Mouse (Mus musculus) forelimb bud, embryonic 11.5 days (tissue): ENCODE measurements around the gene Tln2.
"Not testable (repeated sequence)": the region's sequence is repeated elsewhere in the genome, so short reads cannot be mapped to it uniquely, and the experiment has no call there.

Source experiments
- DNase-seq: peaks from one replicate; pipeline ENCODE4 v3.0.0-alpha.2; 2012; ENCODE audit warnings: low read depth, low spot score

Tln2 gene

DNA sequence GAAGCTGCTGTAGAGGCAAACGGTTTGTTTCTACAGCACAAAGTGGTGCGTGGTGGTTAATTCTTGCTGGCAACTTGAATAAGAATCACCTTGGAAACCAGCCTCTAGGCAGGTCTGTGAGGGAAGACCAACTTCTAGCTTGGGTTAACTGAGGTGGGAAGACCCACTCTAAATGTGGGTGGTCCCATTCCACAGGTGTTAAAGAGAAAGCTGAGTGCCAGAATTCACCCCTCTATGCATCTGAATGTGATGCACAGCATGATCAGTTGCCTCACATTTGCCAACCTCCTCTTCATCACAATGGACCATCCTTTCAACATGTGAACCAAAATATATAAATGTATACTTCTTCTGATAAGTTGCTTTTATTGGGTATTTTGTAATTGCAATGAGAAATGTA lies 197.4 kb downstream of the Tln2 start:
- no peak for DNase-seq

DNA sequence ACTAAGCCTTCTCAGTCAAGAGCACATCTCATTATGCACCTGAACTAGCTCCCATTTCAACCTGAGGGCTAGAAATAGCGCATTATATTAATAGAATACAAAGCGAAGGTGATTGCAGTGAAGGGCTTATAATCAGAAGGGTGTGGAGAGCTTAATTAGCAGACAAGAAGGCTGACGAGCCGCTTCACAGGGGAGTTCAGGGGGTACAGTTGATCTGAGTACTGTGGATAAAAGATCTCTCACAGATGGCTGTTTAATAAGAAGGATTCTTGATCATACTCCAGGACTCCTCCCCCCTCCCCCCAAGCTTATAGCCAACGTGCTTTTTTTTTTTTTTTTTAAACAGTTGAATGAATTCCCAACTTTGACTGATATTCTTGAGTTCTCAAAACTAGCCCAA lies 198.0 kb downstream of the Tln2 start:
- DNase-seq, result no peak

DNA sequence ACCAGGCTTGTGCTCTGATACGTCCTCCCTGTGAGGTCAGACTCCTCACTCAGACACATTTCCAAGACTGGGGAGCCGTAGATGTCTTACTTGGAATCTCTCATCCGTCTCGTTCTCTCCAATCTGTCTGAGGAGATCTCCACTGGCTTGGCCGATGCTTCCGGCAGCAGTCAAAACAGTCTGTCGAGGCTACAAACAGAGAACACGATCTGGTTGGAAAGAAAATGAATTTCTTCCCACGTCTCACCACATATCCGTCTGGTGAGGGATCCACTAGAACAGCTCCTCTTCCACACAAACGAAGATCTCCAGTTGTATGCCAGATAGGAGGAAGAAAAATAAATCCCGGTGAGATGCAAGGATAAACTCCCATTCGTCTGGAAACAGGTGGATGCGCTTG lies 205.1 kb downstream of the Tln2 start:
- no peak for DNase-seq

DNA sequence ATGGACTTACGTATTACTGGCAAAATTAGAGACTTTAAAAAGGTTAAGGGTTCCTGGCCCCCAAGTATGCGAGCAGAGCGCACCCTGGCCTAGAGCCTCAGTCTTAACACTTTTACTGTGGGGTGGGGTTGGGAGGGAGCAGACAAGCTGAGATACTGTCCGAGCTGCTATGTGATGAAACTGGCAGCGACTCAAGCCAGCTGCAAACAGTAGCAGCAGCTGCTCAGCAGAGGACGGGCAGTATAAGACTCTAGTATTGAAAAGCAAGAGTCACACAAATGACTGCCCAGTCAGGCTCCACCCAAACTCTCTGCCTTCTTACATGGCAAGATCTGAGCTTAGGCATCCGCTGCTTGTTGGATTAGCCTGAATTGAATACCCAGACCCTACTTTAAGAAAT lies 206.1 kb downstream of the Tln2 start:
- DNase-seq, result no peak

DNA sequence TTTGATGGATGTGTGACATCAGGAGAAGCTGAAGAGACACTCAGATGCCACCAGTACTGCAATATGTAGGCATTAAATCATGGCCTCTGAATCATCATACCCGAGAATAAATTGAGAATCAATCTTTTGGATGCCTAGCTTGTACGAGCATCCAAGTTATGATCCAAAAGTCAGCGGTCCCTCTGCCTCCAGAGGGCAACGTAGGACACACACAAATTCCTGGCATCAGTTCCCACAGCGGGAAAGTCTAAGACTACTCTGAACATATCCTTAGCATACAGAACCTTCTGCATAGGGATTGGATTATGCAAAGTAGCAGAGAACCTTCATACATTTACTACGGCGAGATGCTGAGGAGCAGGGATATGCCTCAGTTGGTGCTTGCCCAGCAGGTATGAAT lies 210.5 kb downstream of the Tln2 start:
- DNase-seq, result no peak

DNA sequence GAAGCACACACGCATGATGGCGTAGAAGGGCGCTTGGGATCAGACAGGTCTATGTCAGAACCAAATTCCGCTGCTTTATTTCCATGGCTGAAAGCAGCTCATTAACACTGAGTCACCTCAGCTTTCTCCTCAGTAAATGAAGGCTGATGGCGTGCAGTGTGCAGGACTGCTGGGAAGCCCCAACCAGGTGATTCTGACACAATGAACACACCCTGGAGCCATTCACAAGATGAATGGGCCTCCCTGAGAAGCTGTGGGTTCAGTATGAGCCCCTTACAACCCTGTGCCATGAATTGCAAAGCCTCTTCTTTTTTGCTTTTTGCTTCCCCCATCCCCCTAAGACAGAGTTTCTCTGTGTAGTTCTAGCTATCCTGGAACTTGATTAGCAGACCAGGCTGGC lies 212.3 kb downstream of the Tln2 start:
- DNase-seq, result no peak

DNA sequence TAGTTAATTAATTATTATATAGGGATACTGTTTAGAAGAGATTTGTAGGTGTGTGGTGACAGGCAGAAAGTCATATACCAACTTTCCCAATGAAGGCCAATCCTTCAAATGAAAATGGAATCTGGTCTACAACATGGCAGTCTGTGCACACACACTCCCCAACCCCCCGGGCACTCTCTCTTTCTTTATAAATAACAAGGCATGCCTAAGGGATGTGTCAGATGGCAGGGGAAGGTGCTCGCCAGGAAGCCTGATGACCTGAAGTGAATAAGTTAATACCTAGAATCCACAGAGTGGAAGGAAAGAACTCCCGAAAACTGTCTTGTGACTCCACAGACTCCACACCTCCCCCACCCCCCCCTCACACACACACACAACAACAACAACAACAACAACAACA lies 228.2 kb downstream of the Tln2 start:
- DNase-seq, result no peak

DNA sequence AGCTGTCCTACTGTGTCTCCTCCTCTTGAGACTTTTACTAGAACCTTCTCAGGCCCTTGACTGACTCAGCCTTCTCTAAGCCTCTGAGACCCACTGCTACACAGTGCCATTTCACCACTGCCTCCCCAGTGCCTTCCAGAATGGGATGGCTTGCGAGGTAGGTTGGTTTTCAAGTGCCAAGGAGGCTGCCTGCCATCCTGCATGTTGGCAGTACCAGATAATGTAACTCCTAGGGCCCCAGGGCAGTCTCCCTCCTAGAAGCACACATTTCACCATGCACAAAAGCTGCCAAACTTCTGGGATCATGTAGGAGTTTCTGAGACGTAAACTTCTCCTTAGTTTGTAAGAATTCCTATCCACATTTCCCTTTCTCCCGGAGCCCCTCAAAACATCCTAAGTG lies 231.1 kb downstream of the Tln2 start:
- DNase-seq, result no peak

DNA sequence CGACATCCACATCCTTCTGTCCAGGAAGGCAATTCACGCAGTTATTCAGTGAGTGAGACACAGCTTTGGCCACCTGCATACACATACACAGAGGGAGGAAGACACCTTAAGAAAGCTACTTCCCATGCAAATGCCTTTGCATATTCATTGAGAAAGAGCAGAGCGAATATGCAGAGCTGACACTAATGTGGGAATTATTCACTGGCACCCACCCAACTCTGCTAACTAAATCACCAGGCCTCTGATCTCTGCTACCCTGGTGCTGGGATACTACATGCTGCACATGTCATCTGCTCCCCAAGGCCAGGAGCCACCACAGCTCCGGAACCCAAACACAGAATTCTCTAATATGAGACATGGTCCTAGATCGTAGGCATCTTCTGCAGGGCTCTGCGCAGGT lies 237.6 kb downstream of the Tln2 start:
- no peak for DNase-seq

DNA sequence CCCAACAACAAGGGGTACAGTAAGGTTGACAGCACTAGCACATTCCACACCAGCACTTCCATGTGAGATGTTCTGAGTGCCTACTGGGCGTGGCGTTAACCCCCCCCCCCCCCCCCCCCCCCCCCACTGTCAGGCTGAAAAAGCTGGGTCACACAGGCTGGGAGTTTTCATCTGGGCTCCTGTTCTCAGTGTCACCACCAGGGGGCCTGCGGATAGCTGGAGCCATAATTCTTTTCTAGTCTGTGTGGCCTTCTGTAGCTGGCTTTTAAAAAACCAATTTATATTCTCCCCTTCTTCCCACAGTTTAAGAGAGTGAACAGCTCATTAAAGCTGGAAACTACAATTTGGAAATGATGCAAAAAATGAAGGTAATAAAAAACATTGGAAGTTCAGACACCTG lies 244.1 kb downstream of the Tln2 start:
- DNase-seq, result peak; percentile 38

DNA sequence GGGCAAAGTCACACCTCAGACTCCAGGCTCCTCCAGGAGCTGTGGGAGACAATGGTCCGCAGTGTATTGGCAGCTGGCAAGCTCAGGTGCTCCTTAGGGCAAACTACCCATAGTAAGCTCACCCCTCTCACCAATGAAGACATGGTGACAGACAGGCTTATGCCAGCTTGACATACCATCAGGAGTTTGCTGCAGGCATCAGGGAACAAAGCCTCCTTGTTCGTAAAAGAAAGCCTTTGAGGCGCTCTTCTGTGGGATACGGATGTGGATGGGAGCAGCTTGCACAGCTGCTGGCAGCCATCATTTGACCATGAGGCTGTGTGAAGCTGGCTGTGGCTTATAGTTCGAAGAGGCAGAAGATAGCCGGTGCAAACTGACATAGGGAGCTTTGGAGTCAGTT lies 254.5 kb downstream of the Tln2 start:
- no peak for DNase-seq

DNA sequence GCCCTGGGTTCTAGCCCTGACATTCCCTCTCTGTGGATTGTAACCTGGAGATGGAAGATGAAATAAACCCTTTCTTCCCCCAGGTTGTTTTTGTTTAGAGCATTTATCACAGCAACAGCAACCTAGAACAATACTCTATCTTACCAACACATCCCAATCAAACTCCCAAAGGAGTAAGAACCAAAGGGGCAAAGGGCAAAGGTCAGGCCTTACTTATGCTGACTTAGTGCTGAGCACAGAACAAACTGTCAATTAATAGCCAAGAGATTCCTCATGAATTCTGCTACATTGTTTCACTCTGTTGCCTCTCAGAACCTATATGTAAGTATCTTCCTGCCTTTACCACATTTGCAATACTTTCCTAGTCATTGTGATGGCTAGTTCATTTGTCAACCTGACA lies 255.5 kb downstream of the Tln2 start:
- DNase-seq, result no peak

DNA sequence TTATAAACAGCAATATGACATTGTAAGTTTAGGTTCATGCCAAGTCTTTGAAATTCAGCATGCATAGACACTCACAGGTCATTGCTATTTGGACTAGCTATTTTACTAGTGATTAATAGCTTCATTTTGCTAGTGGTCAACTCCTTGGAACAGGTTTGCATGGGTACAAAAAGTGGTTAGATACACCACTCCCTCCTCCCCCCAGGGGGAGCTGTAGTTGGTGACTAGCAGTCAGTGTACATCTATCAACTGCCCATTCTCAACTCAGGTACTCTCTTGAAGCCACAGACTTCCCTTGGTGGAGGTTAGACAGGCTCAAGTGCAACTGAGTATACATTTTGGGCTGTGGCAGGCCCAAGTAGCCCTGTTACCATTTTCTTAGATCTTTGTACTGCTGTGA lies 256.5 kb downstream of the Tln2 start:
- no peak for DNase-seq

DNA sequence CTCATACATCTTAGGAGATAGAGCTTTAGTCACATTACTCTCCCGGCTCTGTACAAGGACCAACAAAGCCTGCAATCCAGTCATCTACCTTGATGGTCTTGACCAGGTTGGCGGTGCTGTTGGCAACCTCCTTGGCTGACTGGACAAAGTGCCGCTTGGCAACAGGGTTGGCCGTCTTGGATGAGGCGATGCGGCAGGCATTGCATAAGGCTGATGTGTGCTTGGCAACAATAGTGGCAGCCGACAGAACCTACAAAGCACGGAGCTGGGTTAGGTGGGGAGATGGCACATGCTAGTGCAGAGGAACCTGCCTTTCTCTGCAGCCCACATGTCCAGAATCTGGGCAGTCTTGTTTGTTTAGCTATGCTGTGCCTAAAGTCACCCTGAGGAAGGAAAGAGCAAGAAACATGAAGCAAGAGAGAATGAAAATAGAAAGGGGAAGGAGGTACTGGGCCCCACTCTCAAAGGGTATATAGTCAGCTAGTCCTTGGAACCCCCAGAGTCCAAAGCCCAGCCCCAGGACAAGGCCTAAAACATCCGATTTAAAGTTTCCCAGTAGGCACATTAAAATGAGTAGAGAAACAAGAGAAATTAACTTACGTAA lies 257.0 kb downstream of the Tln2 start:
- DNase-seq, result no peak

DNA sequence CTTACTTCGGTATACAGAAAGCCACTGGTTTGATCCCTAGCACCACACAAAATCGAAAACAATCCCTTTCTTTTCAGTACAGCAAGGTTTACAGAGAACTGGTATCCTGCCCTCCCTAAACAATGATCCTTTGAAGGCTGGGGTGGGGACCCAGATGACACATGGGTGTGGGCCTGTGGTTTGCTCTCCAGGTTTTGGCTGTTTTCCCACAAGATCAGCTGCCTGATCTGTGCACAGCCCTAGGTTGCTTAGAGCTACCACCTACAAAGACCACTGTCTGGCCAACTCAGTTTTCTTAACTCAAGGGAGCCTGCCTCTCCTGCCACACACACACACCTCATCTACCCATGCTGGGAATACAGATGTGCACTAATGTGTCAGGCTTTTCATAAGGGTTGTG lies 257.9 kb downstream of the Tln2 start:
- DNase-seq, result no peak

DNA sequence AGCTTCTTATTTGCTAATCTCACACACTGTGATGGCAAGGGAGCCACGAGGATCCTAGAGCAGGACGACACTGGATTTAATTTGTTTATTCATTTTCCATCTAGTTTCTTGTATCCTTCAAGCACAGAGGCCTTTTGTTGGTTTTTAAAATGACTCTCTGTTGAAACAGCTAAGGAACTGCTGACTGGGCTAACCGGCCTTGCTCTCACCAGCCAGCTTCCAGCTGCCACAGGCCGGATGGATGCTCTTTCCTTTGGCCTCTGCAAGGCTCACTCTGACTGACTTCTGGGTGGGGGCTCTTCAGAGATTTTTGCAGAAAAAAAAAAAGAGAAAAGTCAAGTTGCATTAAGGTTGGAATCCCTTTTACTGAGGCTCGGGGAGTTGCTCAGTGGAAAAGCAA lies 258.7 kb downstream of the Tln2 start:
- no peak for DNase-seq

DNA sequence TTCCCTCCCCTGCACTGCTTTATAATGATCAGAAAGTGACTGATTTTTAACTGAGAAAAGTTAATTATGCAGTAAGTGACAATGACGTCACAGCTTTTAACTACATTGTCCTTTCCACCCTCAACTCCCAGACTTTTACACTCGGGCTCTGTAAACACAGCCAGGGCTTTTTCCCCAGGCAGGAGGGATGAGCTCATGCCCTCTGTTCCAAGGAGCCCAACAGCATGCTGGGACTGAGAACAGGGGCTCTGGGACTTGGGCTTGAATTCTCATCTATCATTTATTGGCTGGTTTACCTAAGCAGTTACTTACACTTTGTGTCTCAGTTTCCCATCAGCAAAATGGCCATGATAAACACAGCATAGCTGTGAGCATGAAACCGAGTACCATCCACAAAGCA lies 259.2 kb downstream of the Tln2 start:
- DNase-seq, result no peak

DNA sequence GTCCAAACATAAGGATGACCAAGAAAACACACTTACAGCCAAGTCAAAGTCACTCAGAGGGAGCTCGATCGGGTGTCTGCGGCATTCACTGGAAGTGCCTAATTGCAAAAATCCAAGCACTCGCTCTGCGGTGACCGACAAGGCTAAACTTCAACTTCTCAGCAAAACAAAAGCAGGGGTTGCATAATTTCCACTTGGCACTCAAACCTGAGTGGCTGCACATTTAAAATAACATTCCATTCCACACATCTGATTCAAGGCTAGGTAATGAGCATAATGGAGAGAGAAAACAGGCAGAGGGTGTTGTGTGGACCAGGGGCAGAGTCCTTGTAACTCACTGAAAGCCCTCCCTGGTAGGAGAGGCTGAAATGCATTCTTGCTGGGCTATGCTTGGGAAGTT lies 260.3 kb downstream of the Tln2 start:
- no peak for DNase-seq

DNA sequence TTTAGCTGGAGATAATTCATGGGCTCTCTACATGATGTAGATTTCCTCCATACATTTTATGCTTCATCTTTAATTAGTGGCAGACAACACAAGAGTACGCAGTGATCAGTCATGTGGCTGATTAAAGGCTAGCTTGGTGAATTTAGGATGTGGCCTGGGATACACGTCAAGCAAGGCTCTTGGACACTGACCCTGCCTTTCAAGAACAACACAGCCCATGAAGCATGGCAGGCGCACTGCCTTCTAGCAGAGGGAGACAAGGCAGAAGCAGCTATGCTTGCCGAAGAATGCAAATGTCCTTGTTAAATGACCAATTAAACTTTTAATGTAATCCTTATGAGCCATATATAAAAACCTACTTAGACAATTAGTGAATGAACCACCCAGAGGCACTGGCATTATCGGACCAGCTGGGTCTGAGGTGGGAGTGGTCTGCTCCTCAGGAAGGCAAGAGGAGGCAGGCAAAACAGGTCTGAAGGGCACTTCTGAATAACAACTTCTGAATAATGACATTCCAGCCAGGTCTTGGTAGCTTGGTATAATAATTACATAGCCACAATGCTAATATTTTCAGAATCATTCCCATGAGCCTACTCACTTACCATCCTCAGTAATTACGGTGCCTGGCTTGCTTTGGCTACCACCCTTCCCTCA lies 262.1 kb downstream of the Tln2 start:
- DNase-seq, result peak; percentile 10

DNA sequence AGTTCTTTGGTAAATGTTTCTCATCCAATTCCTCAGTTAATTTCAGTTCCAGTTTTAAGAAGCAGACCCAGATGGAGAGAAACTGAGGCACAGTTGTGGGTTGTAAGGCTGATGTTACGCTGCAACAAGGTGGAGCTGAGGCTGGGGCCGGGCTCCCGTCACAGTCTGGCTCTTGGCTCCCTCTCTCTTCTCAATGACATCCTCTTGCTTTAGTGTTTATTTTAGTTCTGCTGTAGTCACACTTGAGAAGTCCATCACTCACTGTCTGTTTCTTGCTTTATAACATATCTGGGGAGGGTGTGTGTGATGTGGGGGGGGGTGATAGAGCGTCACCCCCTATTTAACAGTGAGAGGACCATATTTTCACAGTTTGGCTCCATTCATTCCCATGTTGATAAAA lies 272.0 kb downstream of the Tln2 start:
- DNase-seq, result no peak

DNA sequence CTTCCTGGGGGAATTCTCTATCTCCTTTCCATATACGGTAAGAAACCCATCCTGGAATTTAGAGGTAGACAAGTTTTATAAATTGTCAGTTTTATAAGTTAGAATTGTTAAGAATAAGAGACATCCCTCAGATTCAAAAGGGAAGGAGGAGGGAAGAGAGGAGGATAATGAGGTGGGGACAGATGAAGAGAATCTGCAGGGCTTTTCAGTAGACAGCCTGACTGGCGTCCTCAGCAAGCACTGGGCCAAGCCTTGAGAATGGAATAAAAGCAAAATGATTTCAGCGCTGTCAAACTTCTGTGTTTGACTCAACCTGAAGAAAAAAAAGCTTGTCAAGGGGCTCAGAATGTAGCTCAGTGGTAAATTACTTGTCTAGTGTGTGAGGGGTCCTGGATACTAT lies 272.7 kb downstream of the Tln2 start:
- DNase-seq, result no peak

DNA sequence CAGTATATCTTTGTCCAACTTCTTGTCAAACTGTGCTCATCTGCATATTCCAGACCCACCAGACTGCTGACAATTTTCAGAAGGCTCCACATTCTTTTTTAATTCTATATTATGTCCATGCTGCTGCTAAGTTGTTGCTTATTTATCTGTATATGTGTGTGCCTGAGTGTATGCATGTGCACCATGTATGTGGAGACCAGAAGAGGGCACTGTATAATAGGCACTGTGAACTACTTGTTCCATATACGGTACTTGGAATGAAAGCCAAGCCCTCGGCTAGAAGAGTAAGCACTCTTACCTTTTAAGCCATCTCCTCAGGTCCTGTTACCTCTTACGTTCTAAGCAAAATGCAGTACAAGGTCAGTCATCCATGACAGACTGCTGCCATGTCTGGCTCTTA lies 274.0 kb downstream of the Tln2 start:
- no peak for DNase-seq

DNA sequence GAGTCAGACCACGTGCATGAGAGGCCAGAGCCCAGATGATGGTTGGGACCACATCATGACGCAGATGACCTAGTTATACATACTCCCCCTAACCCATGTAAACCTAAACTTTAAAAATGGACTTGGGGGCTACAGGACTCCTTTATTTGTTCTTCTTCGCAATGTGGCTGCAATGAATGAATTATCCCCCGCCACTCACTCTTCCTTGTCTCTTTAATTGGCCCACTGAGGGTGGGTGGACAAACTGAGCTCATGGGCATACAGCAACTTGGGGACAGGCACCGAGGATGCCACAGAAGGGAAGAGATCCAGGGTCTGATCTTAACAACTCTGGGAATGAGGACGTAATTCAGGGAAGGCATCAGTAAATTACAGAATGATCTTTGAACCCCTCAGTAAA lies 277.7 kb downstream of the Tln2 start:
- DNase-seq, result no peak

DNA sequence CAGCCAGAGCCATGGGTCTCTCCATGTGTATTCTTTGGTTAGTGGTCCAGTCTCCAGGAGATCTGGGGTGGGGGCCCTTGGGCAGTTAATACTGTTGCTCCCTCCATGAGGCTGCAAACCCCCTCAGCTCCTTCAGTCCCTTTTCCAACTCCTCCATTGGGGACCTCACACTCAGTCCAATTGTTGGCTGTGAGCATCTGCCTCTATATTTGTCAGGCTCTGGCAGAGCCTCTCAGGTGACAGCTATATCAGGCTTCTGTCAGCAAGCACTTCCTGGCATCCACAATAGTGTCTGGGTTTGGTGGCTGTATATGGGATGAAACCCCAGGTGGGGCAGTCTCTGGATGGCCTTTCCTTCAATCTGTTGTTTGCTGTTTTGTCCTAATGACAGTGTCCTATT lies 279.2 kb downstream of the Tln2 start:
- not testable (repeated sequence) for DNase-seq
